Mouse (Mus musculus) 3T3-L1 (cell line): ENCODE results near the gene Hivep3.

Experiments used
- DNase-seq: peaks from one replicate; pipeline ENCODE4 v3.0.0-alpha.2; 2015; ENCODE audit warnings: low read depth, low spot score

Hivep3 gene

GRCm38 (mm10) chr4:119903328-119903727 lies 169.7 kb downstream of the Hivep3 start:
- DNase-seq: no peak

- DNase-seq: peak; percentile 63
Measured at GRCm38 (mm10) chr4:119903806-119904205, 170.2 kb downstream of the Hivep3 start.

- DNase-seq: no peak
Measured at GRCm38 (mm10) chr4:119904296-119904695, 170.7 kb downstream of the Hivep3 start.

- no peak for DNase-seq
Measured at GRCm38 (mm10) chr4:119907106-119907505, 173.5 kb downstream of the Hivep3 start.

GRCm38 (mm10) chr4:119911071-119911904 lies 177.7 kb downstream of the Hivep3 start:
- no peak for DNase-seq

- no peak for DNase-seq
Measured at GRCm38 (mm10) chr4:119912216-119912615, 178.6 kb downstream of the Hivep3 start.

- no peak for DNase-seq
Measured at GRCm38 (mm10) chr4:119914194-119914593, 180.6 kb downstream of the Hivep3 start.

GRCm38 (mm10) chr4:119915069-119915468 lies 181.5 kb downstream of the Hivep3 start:
- DNase-seq: no peak

GRCm38 (mm10) chr4:119917502-119917901 lies 183.9 kb downstream of the Hivep3 start:
- DNase-seq: peak; percentile 66

GRCm38 (mm10) chr4:119919349-119919748 lies 185.8 kb downstream of the Hivep3 start:
- no peak for DNase-seq

- DNase-seq: peak; percentile 32
Measured at GRCm38 (mm10) chr4:119921022-119921717, 187.6 kb downstream of the Hivep3 start.

GRCm38 (mm10) chr4:119921723-119922266 lies 188.2 kb downstream of the Hivep3 start:
- no peak for DNase-seq

- DNase-seq: no peak
Measured at GRCm38 (mm10) chr4:119922945-119923344, 189.4 kb downstream of the Hivep3 start.

- DNase-seq: no peak
Measured at GRCm38 (mm10) chr4:119923410-119923809, 189.8 kb downstream of the Hivep3 start.

- DNase-seq: no peak
Measured at GRCm38 (mm10) chr4:119925052-119925451, 191.5 kb downstream of the Hivep3 start.

- no peak for DNase-seq
Measured at GRCm38 (mm10) chr4:119931923-119932322, 198.3 kb downstream of the Hivep3 start.

- peak; percentile 97 for DNase-seq
Measured at GRCm38 (mm10) chr4:119932549-119933257, 199.1 kb downstream of the Hivep3 start.

- no peak for DNase-seq
Measured at GRCm38 (mm10) chr4:119934901-119935300, 201.3 kb downstream of the Hivep3 start.

GRCm38 (mm10) chr4:119937876-119938275 lies 204.3 kb downstream of the Hivep3 start:
- DNase-seq: no peak

GRCm38 (mm10) chr4:119938518-119938917 lies 204.9 kb downstream of the Hivep3 start:
- DNase-seq: no peak

GRCm38 (mm10) chr4:119939786-119940185 lies 206.2 kb downstream of the Hivep3 start:
- no peak for DNase-seq
